Mouse (Mus musculus) right cerebral cortex, postnatal 10 days (tissue): ENCODE data around the gene Unc79.
A peak's percentile ranks its signal among the peaks of the same experiment; 100 is the strongest.

Source experiments
- DNase-seq, 2 experiments: peaks; one replicate each; pipeline ENCODE4 v3.0.0; 2021; ENCODE audit warnings: low spot score in 2 of 2

The Unc79 gene

GRCm38 (mm10) chr12:103040136-103040535 is 91.5 kb downstream of the Unc79 start:
- DNase-seq: no peak

GRCm38 (mm10) chr12:103041401-103041800 is 92.7 kb downstream of the Unc79 start:
- no peak for DNase-seq

- no peak for DNase-seq
Measured at GRCm38 (mm10) chr12:103042711-103043110, 94.1 kb downstream of the Unc79 start.

DNA sequence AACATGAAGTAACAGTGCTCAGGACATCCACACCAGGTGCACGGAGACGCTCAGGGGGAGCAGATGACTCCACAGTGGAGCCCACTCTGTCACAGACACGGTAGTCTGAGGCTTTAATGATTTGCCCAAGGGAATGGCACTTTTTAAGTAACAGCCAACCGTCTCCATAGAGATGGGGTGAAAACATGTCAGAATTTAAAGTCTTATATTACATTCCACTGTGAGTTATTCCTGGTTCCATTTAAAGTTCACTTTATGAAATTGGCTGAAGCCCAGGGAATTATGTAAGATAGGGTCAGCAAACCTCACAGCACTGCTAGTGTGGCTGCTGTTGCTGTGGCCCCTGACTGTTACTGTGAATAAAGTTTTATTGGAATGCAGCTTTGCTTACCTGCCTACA is 95.8 kb downstream of the Unc79 start:
- DNase-seq: no peak

DNA sequence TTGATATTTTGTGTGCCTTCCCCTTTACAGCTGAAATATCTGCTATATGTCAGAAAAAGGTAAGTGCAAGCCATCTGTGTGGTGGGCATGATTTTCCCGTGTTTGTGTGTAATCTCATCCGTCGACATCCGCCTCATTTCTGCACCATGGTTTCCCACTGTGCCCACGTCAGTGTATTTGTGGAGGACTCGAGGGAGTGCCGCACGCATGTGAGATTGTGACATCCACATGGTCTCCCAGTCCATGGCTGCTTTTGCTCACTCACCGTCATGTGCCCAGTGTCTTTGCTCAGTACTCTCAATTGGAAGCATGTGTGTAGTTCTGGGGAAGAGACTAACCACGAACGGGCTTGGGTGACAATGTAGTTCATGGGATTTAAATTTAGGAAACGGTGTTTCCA is 101.2 kb downstream of the Unc79 start:
- DNase-seq: no peak

- no peak for DNase-seq
Measured at GRCm38 (mm10) chr12:103059321-103060053, 110.8 kb downstream of the Unc79 start.

- no peak for DNase-seq
Measured at GRCm38 (mm10) chr12:103060791-103061190, 112.1 kb downstream of the Unc79 start.

GRCm38 (mm10) chr12:103062133-103062532 is 113.5 kb downstream of the Unc79 start:
- DNase-seq: no peak

DNA sequence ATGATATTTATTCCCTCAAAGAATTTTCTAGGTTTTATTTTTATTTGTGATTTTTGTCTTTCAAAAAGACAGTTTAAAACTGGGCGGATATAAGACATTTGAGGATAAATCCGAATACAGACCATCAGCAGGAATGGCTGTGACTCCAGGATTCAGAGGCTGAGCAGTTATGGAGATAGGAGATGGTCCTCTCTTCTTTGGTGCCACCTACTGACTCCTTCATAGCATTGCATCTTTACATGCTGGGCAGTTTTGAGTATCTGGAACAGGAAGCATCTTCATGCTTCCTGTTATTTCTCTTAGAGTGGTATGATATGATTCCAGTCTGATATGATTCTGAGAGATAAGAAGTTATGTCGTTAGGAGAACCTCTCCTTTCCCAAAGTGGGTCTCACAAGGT is 116.3 kb downstream of the Unc79 start:
- peak in 1 of 2 experiments; percentile 52 for DNase-seq

- DNase-seq: no peak
Measured at GRCm38 (mm10) chr12:103068161-103068560, 119.5 kb downstream of the Unc79 start.

DNA sequence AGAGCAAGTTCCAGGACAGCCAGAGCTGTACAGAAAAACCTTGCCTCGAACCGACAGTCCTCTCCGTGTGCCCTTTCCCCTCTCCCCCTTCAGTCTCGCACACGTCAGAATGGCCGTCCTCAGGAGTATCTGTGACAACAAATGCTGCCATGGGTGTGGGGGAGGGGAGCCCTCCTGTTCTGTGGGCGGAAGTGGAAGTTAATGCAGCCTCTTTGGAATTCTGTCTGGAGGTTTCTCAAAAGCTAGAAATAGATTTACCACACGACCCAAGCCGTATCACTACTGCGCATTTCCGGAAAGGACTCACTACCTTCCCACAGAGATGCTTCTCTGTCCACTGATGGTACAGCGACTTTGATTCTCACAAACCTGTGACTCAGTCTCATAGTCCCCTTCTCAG is 120.9 kb downstream of the Unc79 start:
- DNase-seq: no peak

- no peak for DNase-seq
Measured at GRCm38 (mm10) chr12:103073953-103074352, 125.3 kb downstream of the Unc79 start.

DNA sequence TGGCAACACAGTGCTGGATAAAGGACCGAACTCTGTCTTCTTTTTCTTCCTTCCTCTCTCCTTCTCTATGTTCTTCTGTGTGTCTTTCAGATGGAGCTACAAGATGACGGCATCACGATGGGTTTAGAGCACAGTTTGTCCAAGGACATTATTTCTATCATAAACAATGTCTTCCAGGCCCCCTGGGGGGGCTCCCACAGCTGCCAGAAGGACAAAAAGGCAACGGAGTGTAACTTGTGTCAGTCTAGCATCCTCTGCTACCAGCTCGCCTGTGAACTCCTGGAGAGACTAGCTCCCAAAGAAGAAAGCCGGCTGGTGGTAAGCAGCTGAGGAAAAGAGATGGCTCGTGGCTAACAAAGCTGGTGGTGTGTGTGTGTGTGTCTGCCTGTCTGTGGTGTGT is 130.1 kb downstream of the Unc79 start:
- no peak for DNase-seq

- DNase-seq: no peak
Measured at GRCm38 (mm10) chr12:103080055-103080454, 131.4 kb downstream of the Unc79 start.

- no peak for DNase-seq
Measured at GRCm38 (mm10) chr12:103091831-103092230, 143.2 kb downstream of the Unc79 start.

- DNase-seq: no peak
Measured at GRCm38 (mm10) chr12:103095160-103095559, 146.5 kb downstream of the Unc79 start.

DNA sequence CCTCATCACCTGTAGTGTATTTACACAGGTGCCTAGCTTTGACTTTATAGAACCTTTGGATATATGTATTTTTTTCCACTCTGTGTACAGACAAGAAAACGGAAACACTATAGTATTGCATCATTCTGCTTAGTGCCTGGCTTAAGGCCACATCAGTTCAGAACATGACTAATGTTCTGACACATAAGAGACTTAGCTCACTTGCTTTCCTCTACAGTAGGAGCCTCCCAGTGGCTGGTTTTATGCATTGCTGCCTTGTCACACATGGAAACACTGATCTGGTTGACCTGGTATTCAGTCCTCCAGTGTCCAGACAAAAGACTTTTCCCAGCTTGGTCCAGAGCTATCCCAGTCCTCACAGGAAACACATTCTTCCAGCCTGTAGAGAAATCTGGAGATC is 150.5 kb downstream of the Unc79 start:
- peak; percentile 45 to 47 for DNase-seq

- DNase-seq: no peak
Measured at GRCm38 (mm10) chr12:103100088-103100487, 151.4 kb downstream of the Unc79 start.

DNA sequence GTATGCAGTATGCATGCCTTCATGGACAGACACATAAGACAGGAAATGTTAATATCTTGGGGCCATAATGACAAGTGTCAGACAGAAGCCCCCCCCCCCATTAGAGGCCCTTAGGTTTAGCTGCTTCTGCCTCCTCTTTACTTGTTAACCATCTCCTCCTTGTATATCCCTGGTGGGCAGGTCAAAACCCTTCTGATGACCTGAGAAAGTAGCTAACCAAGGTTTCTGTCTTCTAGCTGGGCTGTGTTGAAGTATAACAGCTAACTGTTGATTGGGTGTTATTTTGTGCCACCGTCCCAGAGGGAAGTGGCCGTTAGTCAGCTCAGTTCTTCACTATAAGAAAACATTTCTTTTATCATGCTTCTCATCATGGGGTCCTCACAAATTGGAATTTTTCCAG is 154.4 kb downstream of the Unc79 start:
- no peak for DNase-seq

- DNase-seq: no peak
Measured at GRCm38 (mm10) chr12:103103601-103104000, 154.9 kb downstream of the Unc79 start.

GRCm38 (mm10) chr12:103109301-103109700 is 160.6 kb downstream of the Unc79 start:
- DNase-seq: no peak

GRCm38 (mm10) chr12:103116639-103117038 is 168.0 kb downstream of the Unc79 start:
- DNase-seq: no peak

DNA sequence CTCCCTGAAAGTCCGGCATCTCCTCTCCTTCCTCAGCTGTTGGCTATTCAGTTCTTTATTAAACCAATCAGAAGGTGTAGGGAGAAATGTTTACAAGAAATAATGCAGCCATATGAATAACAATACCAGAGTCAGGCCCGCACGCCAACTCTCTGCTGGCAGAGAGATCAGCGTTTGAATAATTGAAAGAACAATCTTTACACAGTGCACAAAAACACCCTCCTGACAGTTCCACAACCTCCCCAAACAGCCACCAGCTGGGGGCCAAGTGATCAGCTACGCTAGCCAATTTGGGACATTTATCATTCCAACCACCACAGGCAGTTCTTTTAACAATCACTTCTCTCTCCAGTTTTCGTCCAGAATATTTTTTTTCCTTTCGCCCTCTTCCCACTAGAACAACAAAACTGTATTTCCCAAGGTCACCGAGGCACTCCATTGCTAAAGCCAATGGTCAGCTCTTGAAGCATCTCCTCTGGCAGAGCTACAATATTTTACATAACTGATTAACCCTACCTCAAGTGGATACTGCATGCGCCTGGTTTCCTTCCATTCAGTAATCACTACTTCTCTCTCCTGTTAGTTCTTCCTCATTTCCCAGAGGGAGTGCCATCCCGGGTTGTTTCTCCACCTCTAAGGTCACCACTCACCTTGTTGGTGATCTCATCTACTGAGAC is 169.0 kb downstream of the Unc79 start:
- no peak for DNase-seq
